ENCODE assay signal across 8 mouse cellular contexts in the genomic region with DNA sequence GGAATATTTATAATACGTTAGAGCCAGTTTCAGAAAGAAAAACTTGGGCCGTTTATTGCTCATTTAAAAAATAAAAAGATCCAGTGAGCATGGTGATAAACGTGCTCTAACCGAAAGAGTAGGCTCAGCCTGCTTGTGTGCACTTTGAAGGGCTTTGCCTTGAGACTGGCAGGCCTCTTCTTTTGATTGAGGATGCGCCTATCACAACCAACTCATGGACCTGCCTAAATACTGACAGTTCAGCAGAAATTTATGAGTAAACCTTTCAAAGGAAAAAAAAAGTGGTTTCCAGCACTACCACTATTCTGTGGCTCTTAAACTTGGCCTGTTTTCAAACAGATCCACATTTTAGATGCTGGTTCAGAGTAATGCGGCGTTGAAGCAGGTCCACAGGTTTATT. TPM values are rescaled to one million over a fixed set of nuclear protein-coding genes. Genes with fewer than 3 reads are reported as not detected.
A peak's percentile ranks its signal among the peaks of the same experiment; 100 is the strongest.
DNase-seq lines count a peak whose midpoint lies in the region; ATAC-seq and TF ChIP-seq lines count a peak whose summit lies in the region.

No protein-coding gene starts in this region.

- no peaks in the 10 kb centered on the region; the same call in 1 of the 2 replicates for H3K4me1 ChIP-seq in cerebellum, adult 2 months (ENCODE audit: control insufficient read depth, insufficient read depth, low read length)
- H3K4me1 ChIP-seq in neural tube, embryonic 11.5 days (ENCODE audit: control insufficient read depth, insufficient read depth, low read length), result peaks cover 19% of the 10 kb centered on the region; the same call in 1 of the 2 replicates
- 0 out of 2 replicates have a peak, but pooled peaks cover 11% of the 10 kb centered on the region for H3K4me1 ChIP-seq in intestine, embryonic 16.5 days (ENCODE audit: control insufficient read depth, insufficient read depth, low read length)
- peaks cover 5% of the 10 kb centered on the region; the same call in 1 of the 2 replicates for H3K4me1 ChIP-seq in stomach, embryonic 16.5 days (ENCODE audit: control insufficient read depth, insufficient read depth, low read length)
- peaks cover 14% of the 10 kb centered on the region for H3K4me1 ChIP-seq in thymus, adult 2 months (replicated peaks; ENCODE audit: control insufficient read depth, insufficient read depth, low read length)

- H3K9me3 ChIP-seq in neural tube, embryonic 11.5 days (ENCODE audit: control insufficient read depth, low read length), result no peaks in the 10 kb centered on the region
- no peaks in the 10 kb centered on the region for H3K9me3 ChIP-seq in intestine, embryonic 16.5 days (ENCODE audit: control insufficient read depth, low read length)
- H3K9me3 ChIP-seq in stomach, embryonic 16.5 days (replicated peaks; ENCODE audit: control insufficient read depth, low read length), result no peaks in the 10 kb centered on the region

- H3K36me3 ChIP-seq in neural tube, embryonic 11.5 days (ENCODE audit: control insufficient read depth, insufficient read depth, low read length), result peaks cover 7% of the 10 kb centered on the region
- H3K36me3 ChIP-seq in intestine, embryonic 16.5 days (ENCODE audit: control insufficient read depth, insufficient read depth, low read length), result 0 out of 2 replicates have a peak, but pooled peaks cover 4% of the 10 kb centered on the region
- peaks cover 7% of the 10 kb centered on the region for H3K36me3 ChIP-seq in stomach, embryonic 16.5 days (ENCODE audit: control insufficient read depth, insufficient read depth, low read length)
- no peaks in the 10 kb centered on the region for H3K36me3 ChIP-seq in thymus, adult 2 months (ENCODE audit: control insufficient read depth, insufficient read depth, low read length)

- no peak for ATAC-seq in neural tube, embryonic 11.5 days (ENCODE audit: insufficient read depth, low FRiP score, low TSS enrichment)
- no peak for ATAC-seq in intestine, embryonic 16.5 days
- no peak for ATAC-seq in stomach, embryonic 16.5 days (ENCODE audit: insufficient read depth, low FRiP score)

- no peak for TF ChIP-seq POLR2A in cerebellum, adult 2 months (IDR thresholded peaks at IDR 0.05; ENCODE audit: borderline replicate concordance, insufficient read depth, low read length)
- no peak for TF ChIP-seq POLR2A in thymus, adult 2 months (IDR thresholded peaks at IDR 0.05; ENCODE audit: control insufficient read depth, extremely low read depth, insufficient read depth, low read length, poor library complexity)

- peak overlapping the region; percentile 98 for H3K9ac ChIP-seq in neural tube, embryonic 11.5 days (ENCODE audit: low read length)
- no peak overlapping the region for H3K9ac ChIP-seq in intestine, embryonic 16.5 days (ENCODE audit: low read depth, low read length)
- peak overlapping the region; percentile 9 for H3K9ac ChIP-seq in stomach, embryonic 16.5 days (ENCODE audit: low read length)

- H3K4me3 ChIP-seq in cerebellum, adult 2 months (replicated peaks; ENCODE audit: insufficient read depth, low read depth, low read length), result peak overlapping the region; percentile 66
- peak overlapping the region; percentile 97 for H3K4me3 ChIP-seq in neural tube, embryonic 11.5 days (ENCODE audit: low read depth, low read length)
- peak overlapping the region; percentile 87 for H3K4me3 ChIP-seq in intestine, embryonic 16.5 days (ENCODE audit: low read length)
- H3K4me3 ChIP-seq in stomach, embryonic 16.5 days (replicated peaks; ENCODE audit: low read length), result peak overlapping the region; percentile 89
- no peak overlapping the region for H3K4me3 ChIP-seq in thymus, adult 2 months (ENCODE audit: control insufficient read depth, insufficient read depth, low read length)

- peak overlapping the region; percentile 83 for H3K4me2 ChIP-seq in neural tube, embryonic 11.5 days (ENCODE audit: low read depth)
- H3K4me2 ChIP-seq in intestine, embryonic 16.5 days (ENCODE audit: low read depth, low read length), result peak overlapping the region; percentile 88
- H3K4me2 ChIP-seq in stomach, embryonic 16.5 days (ENCODE audit: low read depth, low read length), result peak overlapping the region; percentile 65

- 3% methylated on average over 7 of the region's 7 CpGs for WGBS in cerebellum, adult 2 months
- WGBS in neural tube, embryonic 11.5 days, result 31% methylated on average over 7 of the region's 7 CpGs
- WGBS in intestine, embryonic 16.5 days, result 37% methylated on average over 7 of the region's 7 CpGs
- WGBS in stomach, embryonic 16.5 days, result 33% methylated on average over 7 of the region's 7 CpGs
- 92% methylated on average over 7 of the region's 7 CpGs for WGBS in thymus, adult 2 months

- H3K27me3 ChIP-seq in cerebellum, adult 2 months (ENCODE audit: control insufficient read depth, insufficient read depth, low read length), result no peaks in the 10 kb centered on the region
- peaks cover 7% of the 10 kb centered on the region; the same call in 1 of the 2 replicates for H3K27me3 ChIP-seq in neural tube, embryonic 11.5 days (ENCODE audit: control insufficient read depth, insufficient read depth, low read length)
- H3K27me3 ChIP-seq in intestine, embryonic 16.5 days (replicated peaks; ENCODE audit: control insufficient read depth, insufficient read depth, low read length), result no peaks in the 10 kb centered on the region
- no peaks in the 10 kb centered on the region for H3K27me3 ChIP-seq in stomach, embryonic 16.5 days (ENCODE audit: control insufficient read depth, insufficient read depth, low read length)
- peaks cover 14% of the 10 kb centered on the region for H3K27me3 ChIP-seq in thymus, adult 2 months (ENCODE audit: control insufficient read depth, insufficient read depth, low read length)

- TF ChIP-seq CTCF in cerebellum, adult 2 months (IDR thresholded peaks at IDR 0.05; ENCODE audit: borderline replicate concordance, insufficient read depth, low read depth, low read length), result no peak
- TF ChIP-seq CTCF in thymus, adult 2 months (IDR thresholded peaks at IDR 0.05; ENCODE audit: borderline replicate concordance, control insufficient read depth, extremely low read depth, insufficient read depth, low read length, poor library complexity), result no peak

- H3K27ac ChIP-seq in cerebellum, adult 2 months (ENCODE audit: insufficient read depth, low read length), result peak overlapping the region; percentile 81
- H3K27ac ChIP-seq in neural tube, embryonic 11.5 days (ENCODE audit: low read depth, low read length), result no peak overlapping the region
- H3K27ac ChIP-seq in intestine, embryonic 16.5 days (ENCODE audit: low read length), result no peak overlapping the region
- H3K27ac ChIP-seq in stomach, embryonic 16.5 days (ENCODE audit: low read length), result peak overlapping the region; percentile 14; the same call in 1 of the 2 replicates
- H3K27ac ChIP-seq in thymus, adult 2 months (ENCODE audit: control insufficient read depth, insufficient read depth, low read length), result no peak overlapping the region

- peak; percentile 53 for DNase-seq in cerebellum, adult 2 months
- DNase-seq in cerebellum, adult 9-10 months, result no peak
- no peak for DNase-seq in neural tube, embryonic 11.5 days (ENCODE audit: low spot score)
- DNase-seq in neural tube, embryonic 10.5 days (ENCODE audit: extremely low spot score, low spot score), result no peak
- no peak for DNase-seq in thymus, adult 2 months
- no peak for DNase-seq in cerebellum, adult 9-11 months

RNA-seq across cellular contexts. Expression of a gene that starts 2.1 kb away (rescaled TPM):
- polyA plus RNA-seq in cerebellum, adult 2 months (2012; rRNA removed), result 14.9 and 17.1 TPM in 2 replicates
- polyA plus RNA-seq in neural tube, embryonic 11.5 days (2014; fragmentation: Nextera tagmentation; extraction: Ambion mirVana), result 9.1 and 9.8 TPM in 2 replicates
- polyA plus RNA-seq in intestine, embryonic 16.5 days (2015; fragmentation: Nextera tagmentation; extraction: Ambion mirVana), result 2.5 and 2.6 TPM in 2 replicates
- 2.5 and 2.6 TPM in 2 replicates for polyA plus RNA-seq in stomach, embryonic 16.5 days (2015; fragmentation: Nextera tagmentation; extraction: Ambion mirVana)
- 0.09 TPM in 1 of 2 replicates, not detected in the other for polyA plus RNA-seq in thymus, adult 2 months (2012; rRNA removed)

RNA-seq across cellular contexts. Expression of a gene that starts 7.5 kb away (rescaled TPM):
- 41.2 and 55.0 TPM in 2 replicates for polyA plus RNA-seq in cerebellum, adult 2 months (2012; rRNA removed)
- polyA plus RNA-seq in neural tube, embryonic 11.5 days (2014; fragmentation: Nextera tagmentation; extraction: Ambion mirVana), result 29.0 and 31.7 TPM in 2 replicates
- 23.7 and 24.0 TPM in 2 replicates for polyA plus RNA-seq in intestine, embryonic 16.5 days (2015; fragmentation: Nextera tagmentation; extraction: Ambion mirVana)
- polyA plus RNA-seq in stomach, embryonic 16.5 days (2015; fragmentation: Nextera tagmentation; extraction: Ambion mirVana), result 42.9 and 45.1 TPM in 2 replicates
- polyA plus RNA-seq in thymus, adult 2 months (2012; rRNA removed), result 26.4 and 33.6 TPM in 2 replicates

Comparison
In these comparisons a context has a peak if more than half of its experiments do, and no peak if none do; other contexts are left out.
1. DNase-seq: peak in cerebellum, adult 2 months (2 of 2); none in cerebellum, adult 9-10 months (single experiment), neural tube, embryonic 11.5 days (single experiment), neural tube, embryonic 10.5 days (single experiment), thymus, adult 2 months (single experiment) and cerebellum, adult 9-11 months (single experiment).
2. H3K27ac ChIP-seq: peak in cerebellum, adult 2 months (single experiment) and stomach, embryonic 16.5 days (single experiment); none in neural tube, embryonic 11.5 days (single experiment), intestine, embryonic 16.5 days (single experiment) and thymus, adult 2 months (single experiment).
3. Peak in every context shown above with its lines, with median percentiles within 50 percentile points of each other: H3K4me2 ChIP-seq.